Mouse (Mus musculus) forebrain, embryonic 13.5 days (tissue): ENCODE results near the gene Stard7. TPM values are rescaled to one million over a fixed set of nuclear protein-coding genes. Genes with fewer than 3 reads are reported as not detected.

ENCODE experiments used
- ATAC-seq: fragments of 200-750 bp; cut with Nextera tagmentation; 2 replicates; pipeline ENCODE4 v1.8.0; 2017
- H3K27ac ChIP-seq: fragments of 300-500 bp; sonication (generic); 2 replicates; pipeline ENCODE4 v1.5.1; 2015; ENCODE audit warnings: inconsistent platforms, mild to moderate bottlenecking, moderate library complexity
- H3K27me3 ChIP-seq: fragments of 300-500 bp; sonication (generic); 2 replicates; pipeline ENCODE4 v1.6.1; 2015; ENCODE audit warnings: mild to moderate bottlenecking, inconsistent platforms
- H3K36me3 ChIP-seq: fragments of 300-500 bp; sonication (generic); 2 replicates; pipeline ENCODE4 v1.6.1; 2015; ENCODE audit warnings: mild to moderate bottlenecking, inconsistent platforms; ENCODE audit not compliant: poor library complexity, severe bottlenecking
- H3K4me1 ChIP-seq: fragments of 300-500 bp; sonication (generic); 2 replicates; pipeline ENCODE4 v1.6.1; 2015; ENCODE audit warnings: inconsistent platforms
- H3K4me2 ChIP-seq: fragments of 300-500 bp; sonication (generic); 2 replicates; pipeline ENCODE4 v1.6.1; 2015; ENCODE audit warnings: inconsistent platforms, mild to moderate bottlenecking, moderate library complexity
- H3K4me3 ChIP-seq: fragments of 300-500 bp; sonication (generic); 2 replicates; pipeline ENCODE4 v1.5.1; 2015; ENCODE audit warnings: mild to moderate bottlenecking, inconsistent platforms
- H3K9ac ChIP-seq: fragments of 300-500 bp; sonication (generic); 2 replicates; pipeline ENCODE4 v1.6.1; 2015; ENCODE audit warnings: mild to moderate bottlenecking, inconsistent platforms
- H3K9me3 ChIP-seq: fragments of 300-500 bp; sonication (generic); replicated peaks from 2 replicates; pipeline ENCODE4 v1.6.1; 2016; ENCODE audit warnings: inconsistent platforms
- WGBS: fragments of 180-500 bp; shearing (Covaris S2); methylation state at CpG from one replicate; pipeline ENCODE4 v1.1.7; 2015; 5-methylcytosine and 5-hydroxymethylcytosine counted together
- polyA plus RNA-seq: library from polyadenylated mRNA; unstranded; fragments of >200 nt; fragmentation: Nextera tagmentation; extraction: Ambion mirVana; gene quantifications from 2 replicates; pipeline ENCODE4 v1.2.1, GENCODE M21; 2015

The Stard7 gene
- polyA plus RNA-seq, 1 experiment from 2014 or later: 82.4 TPM

DNA sequence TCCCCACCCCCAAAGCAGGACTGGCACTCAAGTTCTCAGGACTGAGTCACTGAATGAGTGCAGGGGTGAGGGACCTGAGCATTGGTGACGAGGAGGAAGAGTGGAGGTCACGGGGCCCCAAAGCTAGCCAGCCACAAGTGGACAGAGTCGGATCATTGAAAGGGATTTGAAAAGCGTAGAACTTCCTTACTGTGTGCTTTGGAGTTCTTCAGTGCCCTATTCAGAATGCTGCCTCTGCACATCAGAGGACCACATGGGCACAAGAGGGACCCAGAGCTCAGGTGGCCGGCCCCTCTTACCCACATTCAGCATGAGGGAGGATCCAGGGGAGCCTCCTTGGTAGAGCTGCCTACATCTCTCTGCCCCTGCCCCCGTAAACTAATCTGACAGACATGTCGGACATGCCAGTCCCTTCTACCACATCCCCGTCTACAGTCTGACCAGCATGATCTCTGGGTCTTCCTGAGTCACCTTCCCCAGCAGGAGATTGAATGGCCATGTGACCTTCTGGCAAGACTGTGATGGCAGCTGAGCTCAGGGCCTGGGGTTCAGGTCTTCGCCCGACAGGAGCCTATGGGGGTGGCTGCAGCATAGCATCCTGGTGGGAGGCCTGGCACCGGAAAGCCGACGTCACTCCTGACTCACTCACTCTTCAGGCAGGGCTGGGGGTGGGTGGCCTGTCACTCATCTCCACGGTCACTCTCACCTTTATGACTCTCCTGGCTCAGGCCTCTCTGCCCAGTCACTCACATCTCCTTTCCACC lies 63.0 kb downstream of the Stard7 start:
- no peak overlapping the region for H3K4me2 ChIP-seq
- ATAC-seq: no peak
- 83% methylated on average over 14 of the region's 14 CpGs for WGBS
- H3K9ac ChIP-seq: no peak overlapping the region
- no peak overlapping the region for H3K27ac ChIP-seq
- H3K4me3 ChIP-seq: no peak overlapping the region
- peaks cover 43% of the 10 kb centered on the region for H3K27me3 ChIP-seq
- H3K9me3 ChIP-seq: no peaks in the 10 kb centered on the region
- no peaks in the 10 kb centered on the region for H3K36me3 ChIP-seq
- peaks cover 11% of the 10 kb centered on the region; the same call in 1 of the 2 replicates for H3K4me1 ChIP-seq

GRCm38 (mm10) chr2:127333945-127334603 lies 64.1 kb downstream of the Stard7 start:
- 77% methylated on average over 5 of the region's 5 CpGs for WGBS
- no peak overlapping the region for H3K9ac ChIP-seq
- no peak overlapping the region for H3K27ac ChIP-seq
- no peaks in the 10 kb centered on the region for H3K36me3 ChIP-seq
- H3K9me3 ChIP-seq: no peaks in the 10 kb centered on the region
- peaks cover 51% of the 10 kb centered on the region for H3K27me3 ChIP-seq
- H3K4me1 ChIP-seq: peaks cover 11% of the 10 kb centered on the region; the same call in 1 of the 2 replicates
- no peak overlapping the region for H3K4me3 ChIP-seq
- H3K4me2 ChIP-seq: no peak overlapping the region
- ATAC-seq: no peak

DNA sequence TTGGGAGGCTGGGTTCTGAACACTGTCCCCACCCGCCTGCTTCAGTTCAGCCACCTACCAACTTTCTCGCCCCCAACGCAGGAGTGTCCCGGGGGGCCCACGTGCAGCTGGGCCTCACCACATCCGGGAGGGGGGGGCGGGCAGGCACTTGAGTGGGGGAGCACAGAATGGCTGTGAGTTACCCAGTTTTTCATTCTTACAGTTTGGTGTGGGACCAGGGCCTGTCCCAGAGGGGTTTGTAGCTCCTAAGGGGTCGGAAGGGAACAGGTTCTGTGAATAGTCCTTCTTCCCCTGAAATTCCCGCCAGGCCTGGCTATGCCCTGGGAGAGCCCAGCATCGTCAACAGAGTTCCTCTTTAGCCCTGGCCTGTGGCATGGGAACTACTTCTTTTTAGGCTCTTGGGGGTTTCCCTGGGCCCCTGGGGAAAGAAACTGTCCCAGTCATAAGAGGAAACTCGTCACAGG lies 65.1 kb downstream of the Stard7 start:
- peaks cover 11% of the 10 kb centered on the region; the same call in 1 of the 2 replicates for H3K4me1 ChIP-seq
- no peak overlapping the region for H3K27ac ChIP-seq
- H3K4me2 ChIP-seq: no peak overlapping the region
- no peaks in the 10 kb centered on the region for H3K9me3 ChIP-seq
- no peak for ATAC-seq
- WGBS: 48% methylated on average over 11 of the region's 11 CpGs
- peaks cover 57% of the 10 kb centered on the region for H3K27me3 ChIP-seq
- no peak overlapping the region for H3K9ac ChIP-seq
- no peak overlapping the region for H3K4me3 ChIP-seq
- H3K36me3 ChIP-seq: no peaks in the 10 kb centered on the region

GRCm38 (mm10) chr2:127335767-127336496 lies 65.9 kb downstream of the Stard7 start, which contains the start of gene Dusp2:
TSS of gene Dusp2 (plus strand) at chr2:127336159.
- Histone ChIP-seq H3K4me2 (peak within 1 kb of the TSS; percentile 86), H3K36me3 (no peaks in the 10 kb centered on the region), H3K27ac (no peak within 1 kb of the TSS), H3K9me3 (no peaks in the 10 kb centered on the region), H3K4me1 (peaks cover 11% of the 10 kb centered on the region; the same call in 1 of the 2 replicates), H3K9ac (peak within 1 kb of the TSS; percentile 63), H3K4me3 (peak within 1 kb of the TSS; percentile 51), H3K27me3 (peaks cover 63% of the 10 kb centered on the region)
- peak; percentile 81 for ATAC-seq
- WGBS: under 1% methylated on average over 68 of the region's 76 CpGs

- Histone ChIP-seq H3K36me3 (no peaks in the 10 kb centered on the region), H3K4me3 (peak overlapping the region; percentile 51), H3K4me2 (peak overlapping the region; percentile 86), H3K4me1 (peaks cover 11% of the 10 kb centered on the region; the same call in 1 of the 2 replicates), H3K9ac (peak overlapping the region; percentile 63), H3K27ac (no peak overlapping the region), H3K9me3 (no peaks in the 10 kb centered on the region), H3K27me3 (peaks cover 65% of the 10 kb centered on the region)
- 5% methylated on average over 31 of the region's 33 CpGs for WGBS
- no peak; the same call in 1 of the 2 replicates for ATAC-seq
Measured at GRCm38 (mm10) chr2:127336497-127336832, 66.4 kb downstream of the Stard7 start.

DNA sequence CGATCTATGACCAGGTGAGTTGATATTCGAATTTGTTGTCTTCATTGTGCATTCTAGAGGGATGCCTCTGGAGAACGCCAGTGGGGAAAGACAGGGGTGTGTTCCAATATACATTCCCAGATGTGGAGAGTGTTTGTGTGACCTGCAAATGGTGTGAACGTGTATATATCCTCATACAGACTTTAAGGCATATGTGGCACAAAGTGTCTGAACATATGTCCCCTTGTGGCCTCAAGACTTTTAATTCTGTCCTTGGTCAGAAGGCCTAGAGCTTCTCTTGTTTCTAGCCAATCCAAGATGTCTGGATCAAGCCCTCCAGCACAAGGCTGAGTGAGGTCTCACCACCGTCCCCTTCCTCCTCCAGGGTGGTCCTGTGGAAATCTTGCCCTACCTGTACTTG lies 66.9 kb downstream of the Stard7 start:
- no peak overlapping the region for H3K9ac ChIP-seq
- no peaks in the 10 kb centered on the region for H3K9me3 ChIP-seq
- H3K27me3 ChIP-seq: peaks cover 68% of the 10 kb centered on the region
- 41% methylated on average over 5 of the region's 5 CpGs for WGBS
- H3K4me2 ChIP-seq: peak overlapping the region; percentile 86
- H3K36me3 ChIP-seq: no peaks in the 10 kb centered on the region
- H3K4me3 ChIP-seq: peak overlapping the region; percentile 51
- H3K27ac ChIP-seq: no peak overlapping the region
- ATAC-seq: no peak
- peaks cover 11% of the 10 kb centered on the region; the same call in 1 of the 2 replicates for H3K4me1 ChIP-seq

- H3K4me3 ChIP-seq: no peak overlapping the region
- ATAC-seq: no peak
- peaks cover 11% of the 10 kb centered on the region; the same call in 1 of the 2 replicates for H3K4me1 ChIP-seq
- H3K9ac ChIP-seq: no peak overlapping the region
- no peak overlapping the region for H3K4me2 ChIP-seq
- peaks cover 73% of the 10 kb centered on the region for H3K27me3 ChIP-seq
- no peaks in the 10 kb centered on the region for H3K9me3 ChIP-seq
- WGBS: 72% methylated on average over 11 of the region's 11 CpGs
- H3K27ac ChIP-seq: no peak overlapping the region
- H3K36me3 ChIP-seq: no peaks in the 10 kb centered on the region
Measured at GRCm38 (mm10) chr2:127337531-127337930, 67.5 kb downstream of the Stard7 start.

GRCm38 (mm10) chr2:127338012-127338411 lies 68.0 kb downstream of the Stard7 start:
- Histone ChIP-seq H3K9ac (no peak overlapping the region), H3K4me3 (no peak overlapping the region), H3K9me3 (no peaks in the 10 kb centered on the region), H3K27ac (no peak overlapping the region), H3K4me1 (peaks cover 11% of the 10 kb centered on the region; the same call in 1 of the 2 replicates), H3K36me3 (no peaks in the 10 kb centered on the region), H3K4me2 (no peak overlapping the region), H3K27me3 (peaks cover 73% of the 10 kb centered on the region)
- ATAC-seq: no peak
- 77% methylated on average over 7 of the region's 7 CpGs for WGBS

GRCm38 (mm10) chr2:127338416-127338815 lies 68.4 kb downstream of the Stard7 start, which contains the start of gene Astl:
TSS of gene Astl (plus strand) at chr2:127338639.
- H3K27me3 ChIP-seq: peaks cover 73% of the 10 kb centered on the region
- H3K4me3 ChIP-seq: no peak within 1 kb of the TSS
- H3K36me3 ChIP-seq: no peaks in the 10 kb centered on the region
- H3K4me2 ChIP-seq: no peak within 1 kb of the TSS
- no peak within 1 kb of the TSS for H3K27ac ChIP-seq
- H3K9ac ChIP-seq: no peak within 1 kb of the TSS
- no peaks in the 10 kb centered on the region for H3K9me3 ChIP-seq
- H3K4me1 ChIP-seq: peaks cover 11% of the 10 kb centered on the region; the same call in 1 of the 2 replicates
- 82% methylated on average over 4 of the region's 4 CpGs for WGBS
- no peak for ATAC-seq

DNA sequence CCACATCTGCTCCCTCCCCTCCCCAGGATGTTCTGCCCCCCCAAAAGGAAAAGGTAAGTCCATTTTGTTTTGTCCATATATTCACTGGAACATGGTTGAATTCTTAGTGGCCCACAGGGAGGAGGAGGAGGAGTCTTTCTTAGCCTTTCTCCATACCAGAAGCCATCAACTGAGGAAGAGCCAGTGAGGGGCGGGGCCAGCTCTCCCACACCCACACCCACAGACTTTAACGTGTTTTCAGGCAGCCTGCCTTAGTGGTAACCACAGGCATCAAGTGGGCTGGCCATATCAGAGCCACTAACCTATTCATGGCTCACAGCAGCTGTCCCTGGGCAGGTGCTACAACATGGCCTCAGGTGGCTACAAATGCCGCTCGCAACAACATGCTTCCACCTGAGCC lies 68.8 kb downstream of the Stard7 start:
- WGBS: 77% methylated on average over 4 of the region's 4 CpGs
- H3K9me3 ChIP-seq: no peaks in the 10 kb centered on the region
- H3K4me1 ChIP-seq: peaks cover 11% of the 10 kb centered on the region; the same call in 1 of the 2 replicates
- no peak for ATAC-seq
- H3K4me3 ChIP-seq: no peak overlapping the region
- H3K36me3 ChIP-seq: no peaks in the 10 kb centered on the region
- no peak overlapping the region for H3K27ac ChIP-seq
- H3K9ac ChIP-seq: no peak overlapping the region
- peaks cover 71% of the 10 kb centered on the region for H3K27me3 ChIP-seq
- no peak overlapping the region for H3K4me2 ChIP-seq

DNA sequence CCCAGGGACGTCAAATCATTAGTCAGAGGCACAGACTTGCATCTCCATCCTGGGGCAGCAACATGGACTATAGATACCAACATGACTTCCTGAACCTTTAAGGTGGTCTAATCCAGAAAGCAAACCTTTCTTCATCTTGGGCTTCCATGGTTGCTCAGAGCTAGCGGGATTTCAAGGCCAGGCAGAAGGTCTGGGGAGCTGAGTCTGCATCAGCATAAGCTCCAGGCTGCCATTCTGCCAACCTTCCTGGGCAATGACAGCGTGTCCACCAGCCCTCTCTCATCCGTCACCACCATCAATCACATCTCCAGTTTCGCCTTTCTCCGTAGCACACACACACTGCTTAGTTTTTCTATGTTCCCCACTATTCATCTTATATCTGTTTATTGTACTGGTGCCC lies 69.2 kb downstream of the Stard7 start:
- no peak for ATAC-seq
- no peaks in the 10 kb centered on the region for H3K36me3 ChIP-seq
- no peak overlapping the region for H3K27ac ChIP-seq
- no peak overlapping the region for H3K4me3 ChIP-seq
- WGBS: 82% methylated on average over 6 of the region's 6 CpGs
- no peaks in the 10 kb centered on the region for H3K9me3 ChIP-seq
- peaks cover 11% of the 10 kb centered on the region; the same call in 1 of the 2 replicates for H3K4me1 ChIP-seq
- no peak overlapping the region for H3K9ac ChIP-seq
- no peak overlapping the region for H3K4me2 ChIP-seq
- H3K27me3 ChIP-seq: peaks cover 67% of the 10 kb centered on the region
